Mouse (Mus musculus): ENCODE data around the gene Nampt. TPM values are rescaled to one million over a fixed set of nuclear protein-coding genes. Genes with fewer than 3 reads are reported as not detected.

The Nampt gene
- polyA plus RNA-seq, 1 experiment: 0.17 TPM

DNA sequence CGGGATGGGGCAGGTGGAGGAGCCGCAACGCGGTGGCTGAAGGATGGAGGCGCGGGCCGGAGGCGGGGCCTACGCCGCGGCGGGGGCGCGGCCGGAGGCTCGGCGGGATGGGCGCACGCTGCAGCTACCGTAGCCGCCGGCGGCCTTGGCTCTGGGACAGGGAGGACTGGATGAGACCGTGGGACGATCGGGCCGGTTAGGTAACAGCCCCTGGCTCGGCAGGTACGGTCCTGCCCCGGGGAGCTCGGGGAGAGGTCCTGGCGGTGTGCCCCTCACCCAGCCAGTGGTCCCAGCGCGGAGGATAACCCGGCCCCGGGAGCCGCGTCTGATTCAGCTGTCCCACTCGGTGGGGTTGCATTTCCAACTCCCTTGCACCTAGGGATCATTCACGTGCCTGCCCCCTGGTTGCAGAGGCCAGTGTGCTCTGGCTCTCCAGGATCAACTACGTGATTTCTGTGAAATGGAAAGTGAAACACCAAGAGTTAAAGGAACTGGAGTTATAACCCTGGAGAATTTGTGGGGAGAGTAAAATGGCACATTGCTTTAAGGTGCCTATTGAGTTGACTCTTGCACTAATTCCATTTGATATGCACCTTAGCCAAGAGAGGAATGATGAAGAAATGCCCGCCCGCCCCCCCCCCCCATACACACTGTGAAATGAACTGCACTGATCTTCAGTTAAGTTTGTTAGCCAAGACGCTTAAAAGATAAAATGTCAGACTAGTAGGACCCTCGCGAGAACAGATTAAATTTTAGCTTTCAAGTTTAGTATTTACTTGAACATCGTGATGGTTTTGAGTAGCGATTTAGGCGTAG lies 1.6 kb downstream of the Nampt start:
- Histone ChIP-seq H3K27me3 (ENCODE audit: control insufficient read depth) (no peaks in the 10 kb centered on the region), H3K36me3 (ENCODE audit: control insufficient read depth) (peaks cover 2% of the 10 kb centered on the region), H3K4me1 (ENCODE audit: control insufficient read depth) (peaks cover 22% of the 10 kb centered on the region), H3K4me3 (replicated peaks) (peak overlapping the region; percentile 76), H3K9me3 (ENCODE audit: control insufficient read depth, low read length) (no peaks in the 10 kb centered on the region)
- TF ChIP-seq GATA1 (IDR thresholded peaks at IDR 0.05; ENCODE audit: low read length) (no peak), TAL1 (IDR thresholded peaks at IDR 0.05; ENCODE audit: low read length) (no peak)

DNA sequence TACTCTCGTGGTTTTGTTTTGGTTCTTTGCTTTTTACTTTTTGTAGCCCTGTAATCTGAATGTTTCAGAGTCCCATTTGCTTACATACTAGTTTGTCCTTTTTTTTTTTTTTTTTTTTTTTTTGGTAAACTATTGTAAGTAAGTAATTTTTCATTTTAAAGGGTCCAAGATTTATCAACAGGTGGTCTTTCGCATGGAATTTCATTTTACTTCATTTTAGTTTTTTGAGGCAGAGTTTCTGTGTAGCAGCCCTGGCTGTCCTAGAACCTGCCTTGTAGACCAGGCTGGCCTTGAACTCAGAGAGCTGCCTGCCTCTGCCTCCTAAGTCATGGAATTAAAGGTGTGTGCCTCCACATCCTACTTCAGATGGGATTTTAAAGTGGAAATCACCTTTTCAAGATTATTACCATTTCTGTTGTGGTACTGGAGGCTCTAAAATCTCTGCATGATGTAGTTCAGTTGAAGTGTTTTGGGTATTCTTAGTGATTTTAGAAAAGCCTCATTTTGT lies 2.2 kb downstream of the Nampt start:
- H3K9me3 ChIP-seq (ENCODE audit: control insufficient read depth, low read length): no peaks in the 10 kb centered on the region
- no peaks in the 10 kb centered on the region for H3K27me3 ChIP-seq (ENCODE audit: control insufficient read depth)
- peaks cover 2% of the 10 kb centered on the region for H3K36me3 ChIP-seq (ENCODE audit: control insufficient read depth)
- H3K4me1 ChIP-seq (ENCODE audit: control insufficient read depth): peaks cover 22% of the 10 kb centered on the region
- H3K4me3 ChIP-seq (replicated peaks): peak overlapping the region; percentile 76
- no peak for TF ChIP-seq TAL1 (IDR thresholded peaks at IDR 0.05; ENCODE audit: low read length)
- TF ChIP-seq GATA1 (IDR thresholded peaks at IDR 0.05; ENCODE audit: low read length): no peak

DNA sequence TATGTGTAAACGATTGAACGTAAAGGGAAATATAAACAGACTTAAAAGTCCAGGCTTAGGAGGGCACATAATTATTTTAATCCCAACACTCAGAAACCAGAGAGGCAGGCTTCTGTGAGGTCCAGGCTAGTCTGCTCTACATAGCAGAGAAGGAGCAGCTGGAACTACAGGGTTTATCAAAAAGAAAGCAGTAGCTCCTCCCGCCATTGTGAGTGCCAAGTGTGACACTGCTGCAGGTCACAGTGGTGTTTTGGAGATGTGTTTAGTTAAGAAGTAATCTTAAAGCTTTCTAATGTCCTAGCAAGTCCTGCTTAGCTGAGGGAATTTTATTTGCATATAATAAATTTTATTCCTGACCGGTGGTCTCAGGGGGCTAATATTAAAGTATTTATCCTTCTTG lies 2.7 kb downstream of the Nampt start:
- Histone ChIP-seq H3K27me3 (ENCODE audit: control insufficient read depth) (no peaks in the 10 kb centered on the region), H3K4me1 (ENCODE audit: control insufficient read depth) (peaks cover 22% of the 10 kb centered on the region), H3K9me3 (ENCODE audit: control insufficient read depth, low read length) (no peaks in the 10 kb centered on the region), H3K4me3 (replicated peaks) (no peak overlapping the region), H3K36me3 (ENCODE audit: control insufficient read depth) (peaks cover 2% of the 10 kb centered on the region)
- TF ChIP-seq TAL1 (IDR thresholded peaks at IDR 0.05; ENCODE audit: low read length): no peak
- TF ChIP-seq GATA1 (IDR thresholded peaks at IDR 0.05; ENCODE audit: low read length): no peak

DNA sequence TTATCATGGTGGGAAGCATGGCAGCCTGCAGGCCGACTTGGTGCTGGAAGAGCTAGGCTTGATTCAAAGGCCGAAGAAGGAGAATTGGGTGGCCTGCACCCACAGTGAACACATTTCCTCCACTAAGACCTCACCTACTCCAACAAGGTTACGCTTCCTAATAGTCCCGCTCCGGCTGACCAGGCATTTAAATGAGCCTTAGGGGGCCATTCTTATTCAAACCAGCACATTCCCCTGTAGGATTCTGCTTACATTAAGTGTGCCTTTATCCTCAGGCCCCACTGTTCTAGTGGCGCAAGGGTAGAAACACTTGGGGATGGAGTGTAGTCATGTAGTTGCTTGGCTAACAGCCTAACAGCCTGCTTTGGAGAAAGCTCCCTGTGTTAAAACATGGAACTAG lies 5.2 kb downstream of the Nampt start:
- TF ChIP-seq TAL1 (IDR thresholded peaks at IDR 0.05; ENCODE audit: low read length): no peak
- TF ChIP-seq GATA1 (IDR thresholded peaks at IDR 0.05; ENCODE audit: low read length): no peak
- Histone ChIP-seq H3K36me3 (ENCODE audit: control insufficient read depth) (peaks cover 6% of the 10 kb centered on the region), H3K9me3 (ENCODE audit: control insufficient read depth, low read length) (no peaks in the 10 kb centered on the region), H3K4me3 (replicated peaks) (no peak overlapping the region), H3K4me1 (ENCODE audit: control insufficient read depth) (peaks cover 17% of the 10 kb centered on the region), H3K27me3 (ENCODE audit: control insufficient read depth) (no peaks in the 10 kb centered on the region)

DNA sequence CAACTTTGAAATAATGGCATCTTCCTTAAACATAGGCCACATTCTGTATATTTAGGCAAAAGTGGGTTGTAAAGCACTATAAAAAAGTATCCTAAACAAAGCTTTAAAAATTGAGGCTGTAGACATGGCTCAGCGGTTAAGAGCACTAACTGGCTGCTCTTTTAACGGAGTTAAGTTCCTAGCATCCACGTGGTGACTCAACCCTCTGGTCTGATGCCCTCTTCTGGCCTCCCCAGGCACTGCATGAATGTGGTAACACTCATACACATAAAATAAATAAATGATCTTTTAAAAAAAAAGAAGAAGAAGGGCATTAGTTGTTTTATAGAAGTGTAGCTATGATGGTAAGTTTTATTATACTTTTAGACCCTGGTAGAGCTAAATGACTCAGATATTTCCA lies 7.6 kb downstream of the Nampt start:
- H3K4me1 ChIP-seq (ENCODE audit: control insufficient read depth): peaks cover 2% of the 10 kb centered on the region
- no peaks in the 10 kb centered on the region for H3K9me3 ChIP-seq (ENCODE audit: control insufficient read depth, low read length)
- H3K36me3 ChIP-seq (ENCODE audit: control insufficient read depth): peaks cover 9% of the 10 kb centered on the region
- H3K4me3 ChIP-seq (replicated peaks): no peak overlapping the region
- H3K27me3 ChIP-seq (ENCODE audit: control insufficient read depth): no peaks in the 10 kb centered on the region
- TF ChIP-seq TAL1 (IDR thresholded peaks at IDR 0.05; ENCODE audit: low read length): no peak
- TF ChIP-seq GATA1 (IDR thresholded peaks at IDR 0.05; ENCODE audit: low read length): no peak

DNA sequence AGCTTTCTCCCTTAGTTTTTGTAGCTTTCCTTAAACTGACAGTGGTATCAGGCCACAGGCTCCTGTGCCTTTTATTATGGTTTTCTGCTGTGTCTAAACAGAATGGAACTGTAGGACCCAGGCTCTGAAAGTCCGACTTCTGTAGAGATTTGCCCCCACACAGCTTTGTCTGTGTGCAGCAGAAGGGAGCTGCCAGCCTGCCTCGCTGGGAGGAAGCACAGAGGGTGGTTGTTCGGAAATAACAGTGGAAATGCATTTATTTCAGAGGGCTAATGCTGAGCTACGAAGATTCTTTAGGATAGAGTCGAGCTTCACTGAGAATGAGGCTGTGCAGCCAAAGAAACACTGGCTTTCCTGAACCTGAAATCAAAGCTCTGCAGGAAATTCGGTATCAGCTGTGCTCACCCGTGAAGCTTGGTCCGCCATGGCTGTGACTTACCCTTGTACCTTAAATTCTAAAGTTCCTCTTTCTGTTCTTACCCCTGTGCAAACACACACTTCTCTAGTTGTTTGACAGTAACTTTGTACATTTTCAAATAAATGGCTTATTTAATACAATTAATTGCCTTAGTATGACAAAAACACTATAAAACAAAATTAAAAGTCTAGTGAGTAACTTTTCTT lies 8.9 kb downstream of the Nampt start:
- Histone ChIP-seq H3K4me1 (ENCODE audit: control insufficient read depth) (no peaks in the 10 kb centered on the region), H3K36me3 (ENCODE audit: control insufficient read depth) (peaks cover 13% of the 10 kb centered on the region), H3K4me3 (replicated peaks) (no peak overlapping the region), H3K27me3 (ENCODE audit: control insufficient read depth) (no peaks in the 10 kb centered on the region), H3K9me3 (ENCODE audit: control insufficient read depth, low read length) (no peaks in the 10 kb centered on the region)
- TF ChIP-seq TAL1 (IDR thresholded peaks at IDR 0.05; ENCODE audit: low read length) (no peak), GATA1 (IDR thresholded peaks at IDR 0.05; ENCODE audit: low read length) (no peak)

DNA sequence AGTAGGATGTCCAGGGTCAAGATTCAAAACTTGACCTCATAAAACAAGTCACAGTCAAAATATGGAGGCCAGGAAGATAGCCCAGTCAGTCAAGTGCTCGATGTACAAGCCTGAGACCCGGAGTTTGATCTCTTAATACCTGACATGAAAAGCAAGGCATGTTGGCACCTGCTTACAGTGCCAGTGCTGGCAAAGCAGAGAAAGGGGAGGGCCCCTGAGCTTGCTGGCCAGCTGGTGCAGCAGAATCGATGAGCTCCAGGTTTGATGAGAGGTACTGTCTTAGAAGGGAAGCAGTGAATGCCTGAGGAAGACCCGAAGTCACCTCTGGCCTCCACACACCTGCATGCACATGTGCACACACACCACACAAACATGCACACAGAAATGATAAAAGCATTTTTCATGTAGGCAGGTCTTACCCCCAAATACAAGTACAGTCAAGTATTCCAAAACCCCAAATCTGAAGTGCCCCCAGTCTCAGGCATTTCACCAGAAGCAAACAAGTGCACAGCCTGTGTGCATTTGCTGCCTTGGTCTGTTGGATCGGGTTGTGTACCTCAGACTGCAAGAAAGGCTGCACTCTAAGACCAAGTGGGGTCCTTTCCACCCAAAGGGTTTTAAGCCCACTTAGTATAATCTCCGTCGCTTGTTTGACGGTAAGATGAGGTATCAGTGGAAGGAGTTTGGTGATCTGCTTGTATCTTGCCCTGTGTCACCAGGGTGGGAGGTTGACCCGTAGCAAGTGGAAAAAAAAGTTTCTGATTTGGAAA lies 10.2 kb downstream of the Nampt start:
- Histone ChIP-seq H3K27me3 (ENCODE audit: control insufficient read depth) (no peaks in the 10 kb centered on the region), H3K4me3 (replicated peaks) (no peak overlapping the region), H3K4me1 (ENCODE audit: control insufficient read depth) (no peaks in the 10 kb centered on the region), H3K36me3 (ENCODE audit: control insufficient read depth) (peaks cover 21% of the 10 kb centered on the region), H3K9me3 (ENCODE audit: control insufficient read depth, low read length) (no peaks in the 10 kb centered on the region)
- TF ChIP-seq TAL1 (IDR thresholded peaks at IDR 0.05; ENCODE audit: low read length) (no peak), GATA1 (IDR thresholded peaks at IDR 0.05; ENCODE audit: low read length) (no peak)

DNA sequence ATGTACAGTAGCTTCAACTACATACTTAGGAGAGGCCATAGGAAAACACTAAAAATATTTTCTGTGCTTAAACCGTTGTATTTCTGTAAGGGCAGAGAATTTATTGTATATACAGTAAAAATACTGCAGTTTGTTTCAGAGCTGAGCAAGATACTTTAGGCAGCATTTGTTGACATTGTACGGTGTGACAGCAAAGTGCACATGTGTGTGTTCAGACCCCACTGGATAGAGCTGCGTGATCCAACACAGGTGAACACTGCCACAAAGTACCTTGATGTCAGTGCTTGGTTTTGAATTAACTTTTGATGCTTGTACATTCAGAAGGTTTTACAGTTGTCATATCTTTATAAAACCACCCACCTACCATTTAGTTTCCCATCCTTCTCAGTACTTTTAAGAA lies 12.7 kb downstream of the Nampt start:
- Histone ChIP-seq H3K36me3 (ENCODE audit: control insufficient read depth) (peaks cover 25% of the 10 kb centered on the region), H3K4me1 (ENCODE audit: control insufficient read depth) (no peaks in the 10 kb centered on the region), H3K4me3 (replicated peaks) (no peak overlapping the region), H3K9me3 (ENCODE audit: control insufficient read depth, low read length) (no peaks in the 10 kb centered on the region), H3K27me3 (ENCODE audit: control insufficient read depth) (no peaks in the 10 kb centered on the region)
- no peak for TF ChIP-seq TAL1 (IDR thresholded peaks at IDR 0.05; ENCODE audit: low read length)
- no peak for TF ChIP-seq GATA1 (IDR thresholded peaks at IDR 0.05; ENCODE audit: low read length)

DNA sequence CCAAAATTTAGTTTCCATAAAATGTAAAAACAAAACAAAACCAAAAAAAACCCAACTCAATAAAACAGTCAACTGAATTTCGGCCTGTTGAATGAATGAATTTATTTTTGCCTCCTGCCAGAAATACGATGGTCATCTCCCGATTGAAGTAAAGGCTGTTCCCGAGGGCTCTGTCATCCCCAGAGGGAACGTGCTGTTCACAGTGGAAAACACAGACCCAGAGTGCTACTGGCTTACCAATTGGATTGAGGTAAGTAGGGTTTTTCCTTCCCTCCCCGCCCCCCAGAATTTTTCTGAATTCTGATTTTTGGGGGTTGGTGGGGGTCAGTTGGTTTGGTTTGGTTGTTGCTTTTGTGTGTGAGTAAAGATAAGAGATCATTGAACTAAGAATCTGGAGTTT lies 15.4 kb downstream of the Nampt start:
- no peak for TF ChIP-seq GATA1 (IDR thresholded peaks at IDR 0.05; ENCODE audit: low read length)
- no peak for TF ChIP-seq TAL1 (IDR thresholded peaks at IDR 0.05; ENCODE audit: low read length)
- Histone ChIP-seq H3K4me1 (ENCODE audit: control insufficient read depth) (no peaks in the 10 kb centered on the region), H3K36me3 (ENCODE audit: control insufficient read depth) (peaks cover 35% of the 10 kb centered on the region)

More for the DNA sequence above, 15.4 kb downstream of the Nampt start:
- Histone ChIP-seq H3K27me3 (ENCODE audit: control insufficient read depth) (no peaks in the 10 kb centered on the region), H3K4me3 (replicated peaks) (no peak overlapping the region), H3K9me3 (ENCODE audit: control insufficient read depth, low read length) (no peaks in the 10 kb centered on the region)

Measured in erythroblast, embryonic 14.5 days (primary cell).